Mouse (Mus musculus): ENCODE results near the gene Gm11939.

GRCm38 (mm10) chr11:99581051-99581450 lies 21.8 kb upstream of the Gm11939 start:
- TF ChIP-seq POLR2A (IDR thresholded peaks at IDR 0.05; ENCODE audit: insufficient read depth, low read depth, low read length) (no peak), CTCF (IDR thresholded peaks at IDR 0.05) (no peak), EP300 (IDR thresholded peaks at IDR 0.05; ENCODE audit: insufficient read depth, low read depth, low read length) (no peak)

All from heart, adult 2 months (tissue).